Mouse (Mus musculus) midbrain, embryonic 14.5 days (tissue): ENCODE results near the gene Zbtb41. TPM values are rescaled to one million over a fixed set of nuclear protein-coding genes. Genes with fewer than 3 reads are reported as not detected.

ENCODE experiments used
- ATAC-seq: fragments of 200-750 bp; cut with Nextera tagmentation; 2 replicates; pipeline ENCODE4 v1.8.0; 2017; ENCODE audit warnings: moderate number of reproducible peaks, moderate library complexity; ENCODE audit not compliant: low FRiP score, low TSS enrichment
- DNase-seq: peaks from one replicate; pipeline ENCODE4 v3.0.0-alpha.2; 2015
- H3K27ac ChIP-seq: fragments of 300-500 bp; sonication (generic); replicated peaks from 2 replicates; pipeline ENCODE4 v1.5.1; 2014; ENCODE audit warnings: mild to moderate bottlenecking, low read depth, low read length, moderate library complexity
- H3K27me3 ChIP-seq: fragments of 300-500 bp; sonication (generic); 2 replicates; pipeline ENCODE4 v1.6.1; 2014; ENCODE audit warnings: low read length, control low read depth, mixed read lengths; ENCODE audit not compliant: control insufficient read depth, insufficient read depth
- H3K36me3 ChIP-seq: fragments of 300-500 bp; sonication (generic); 2 replicates; pipeline ENCODE4 v1.6.1; 2014; ENCODE audit warnings: low read length, control low read depth; ENCODE audit not compliant: control insufficient read depth, insufficient read depth
- H3K4me1 ChIP-seq: fragments of 300-500 bp; sonication (generic); 2 replicates; pipeline ENCODE4 v1.6.1; 2014; ENCODE audit warnings: mild to moderate bottlenecking, antibody characterized with exemption, low read length, control low read depth; ENCODE audit not compliant: control insufficient read depth, insufficient read depth
- H3K4me2 ChIP-seq: fragments of 300-500 bp; sonication (generic); 2 replicates; pipeline ENCODE4 v1.6.1; 2014; ENCODE audit warnings: mild to moderate bottlenecking, low read length, moderate library complexity
- H3K4me3 ChIP-seq: fragments of 300-500 bp; sonication (generic); replicated peaks from 2 replicates; pipeline ENCODE4 v1.5.1; 2014; ENCODE audit warnings: low read depth, low read length
- H3K9ac ChIP-seq: fragments of 300-500 bp; sonication (generic); replicated peaks from 2 replicates; pipeline ENCODE4 v1.6.1; 2014; ENCODE audit warnings: mild to moderate bottlenecking, low read length, moderate library complexity
- H3K9me3 ChIP-seq: fragments of 300-500 bp; sonication (generic); 2 replicates; pipeline ENCODE4 v1.6.1; 2016; ENCODE audit warnings: low read length, control low read depth, mixed read lengths; ENCODE audit not compliant: control insufficient read depth
- whole genome bisulfite sequencing: fragments of 180-500 bp; shearing (Covaris S2); extraction: QIAGEN DNeasy Blood & Tissue Kit; methylation state at CpG from one replicate; pipeline ENCODE4 v1.1.7; 2014; 5-methylcytosine and 5-hydroxymethylcytosine counted together
- polyA plus RNA-seq: library from polyadenylated mRNA; unstranded; fragments of >200 nt; fragmentation: Nextera tagmentation; extraction: Ambion mirVana; gene quantifications from 2 replicates; pipeline ENCODE4 v1.2.1, GENCODE M21; 2014

Gene Zbtb41
- 27.2 and 35.9 TPM in 2 replicates for polyA plus RNA-seq

DNA sequence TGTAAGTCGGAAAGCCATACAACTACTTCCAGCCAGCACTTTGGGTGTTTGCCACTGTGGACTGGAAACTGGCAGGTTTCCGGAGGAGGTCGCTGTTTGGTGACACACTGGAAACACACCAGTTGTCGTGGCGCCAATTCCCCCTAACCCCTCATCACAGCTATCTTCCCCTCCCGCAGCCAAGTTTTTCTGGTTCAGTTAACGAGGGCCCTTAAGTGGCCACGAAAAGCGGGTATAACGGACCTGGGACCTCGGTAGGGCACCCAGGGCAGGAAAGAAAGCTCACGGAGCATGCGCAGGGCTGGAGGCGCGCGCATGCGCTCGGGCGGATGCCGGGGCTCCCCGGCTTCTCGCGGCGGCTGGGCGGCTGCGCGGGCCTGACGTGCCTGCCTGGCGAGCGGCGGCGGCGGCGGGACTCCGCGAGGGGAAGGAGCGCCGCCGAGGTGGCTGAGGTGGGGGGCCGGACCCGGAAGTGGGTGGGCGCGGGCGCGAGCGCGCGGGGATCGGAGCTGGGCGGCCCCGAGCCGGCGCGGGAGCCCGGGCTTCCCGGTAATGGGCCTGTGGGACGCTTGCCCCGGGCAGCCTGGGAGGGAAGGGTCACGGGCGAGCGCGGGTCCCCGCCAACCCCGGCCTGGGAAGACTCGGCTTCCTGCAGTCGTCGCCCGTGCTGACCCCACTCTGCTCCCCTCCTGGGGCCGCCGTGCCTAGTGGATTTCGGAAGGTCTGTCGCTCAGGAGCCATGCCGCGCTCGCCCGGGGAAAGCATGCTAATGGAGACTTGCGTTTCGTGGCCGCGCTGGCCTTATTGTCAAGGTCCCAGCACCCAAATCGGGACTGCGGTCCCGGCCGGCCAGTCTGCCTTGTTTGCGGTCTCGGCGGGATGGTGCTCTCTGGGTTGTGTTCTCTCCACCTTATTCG lies at the start of gene Zbtb41:
Gene Zbtb41 (plus strand): TSS at position 414 of the 917 bp plus-strand sequence.
- Histone ChIP-seq H3K4me2 (peak within 1 kb of the TSS; percentile 71), H3K4me3 (peak within 1 kb of the TSS; percentile 85), H3K27ac (peak within 1 kb of the TSS; percentile 95), H3K9ac (peak within 1 kb of the TSS; percentile 89), H3K9me3 (no peaks in the 10 kb centered on the region), H3K36me3 (no peaks in the 10 kb centered on the region; the same call in 1 of the 2 replicates), H3K4me1 (peaks cover 35% of the 10 kb centered on the region), H3K27me3 (no peaks in the 10 kb centered on the region)
- 0% methylated on average over 73 of the region's 88 CpGs for WGBS
- peak; percentile 96 for DNase-seq
- ATAC-seq = peak; percentile 95

DNA sequence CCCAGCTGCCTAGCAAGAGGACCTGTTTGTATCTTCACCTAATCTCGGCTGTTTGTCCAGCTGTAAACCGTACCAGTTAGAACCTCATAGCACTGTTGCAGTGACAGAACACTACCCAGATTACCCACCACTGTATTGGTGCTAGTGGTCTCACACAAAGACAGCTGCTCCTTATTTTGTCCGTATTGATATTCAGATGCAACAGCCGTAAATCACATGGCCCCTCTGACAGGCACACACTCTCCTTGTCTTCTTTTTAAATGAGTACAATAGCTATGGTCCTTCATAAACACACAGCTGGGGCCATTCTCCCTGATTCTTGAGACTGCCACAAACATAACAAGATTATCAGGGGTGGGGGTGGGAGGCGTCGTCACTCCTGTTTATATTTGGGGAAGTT lies 46.2 kb upstream of the Zbtb41 start:
- Histone ChIP-seq H3K4me3 (peak overlapping the region; percentile 35), H3K4me2 (peak overlapping the region; percentile 49), H3K4me1 (peaks cover 11% of the 10 kb centered on the region), H3K9ac (peak overlapping the region; percentile 17; the same call in 1 of the 2 replicates), H3K36me3 (no peaks in the 10 kb centered on the region), H3K27me3 (no peaks in the 10 kb centered on the region), H3K27ac (peak overlapping the region; percentile 70), H3K9me3 (no peaks in the 10 kb centered on the region)
- DNase-seq (peak; percentile 35), ATAC-seq (peak; percentile 36; the same call in 1 of the 2 replicates)
- WGBS = 3% methylated on average over 6 of the region's 6 CpGs

- Histone ChIP-seq H3K36me3 (no peaks in the 10 kb centered on the region), H3K9ac (peak within 1 kb of the TSS; percentile 51; the same call in 1 of the 2 replicates), H3K9me3 (no peaks in the 10 kb centered on the region), H3K27ac (peak within 1 kb of the TSS; percentile 75), H3K4me3 (peak within 1 kb of the TSS; percentile 35), H3K4me2 (peak within 1 kb of the TSS; percentile 49), H3K4me1 (peaks cover 11% of the 10 kb centered on the region), H3K27me3 (no peaks in the 10 kb centered on the region)
- WGBS = 9% methylated on average over 5 of the region's 5 CpGs
- ATAC-seq (peak; percentile 73; the same call in 1 of the 2 replicates), DNase-seq (peak; percentile 82)
These were observed 45.3 kb upstream of the Zbtb41 start, which contains the start of gene Crb1 for GRCm38 (mm10) chr1:139376638-139377286. Gene Crb1 (minus strand): TSS chr1:139377100.

DNA sequence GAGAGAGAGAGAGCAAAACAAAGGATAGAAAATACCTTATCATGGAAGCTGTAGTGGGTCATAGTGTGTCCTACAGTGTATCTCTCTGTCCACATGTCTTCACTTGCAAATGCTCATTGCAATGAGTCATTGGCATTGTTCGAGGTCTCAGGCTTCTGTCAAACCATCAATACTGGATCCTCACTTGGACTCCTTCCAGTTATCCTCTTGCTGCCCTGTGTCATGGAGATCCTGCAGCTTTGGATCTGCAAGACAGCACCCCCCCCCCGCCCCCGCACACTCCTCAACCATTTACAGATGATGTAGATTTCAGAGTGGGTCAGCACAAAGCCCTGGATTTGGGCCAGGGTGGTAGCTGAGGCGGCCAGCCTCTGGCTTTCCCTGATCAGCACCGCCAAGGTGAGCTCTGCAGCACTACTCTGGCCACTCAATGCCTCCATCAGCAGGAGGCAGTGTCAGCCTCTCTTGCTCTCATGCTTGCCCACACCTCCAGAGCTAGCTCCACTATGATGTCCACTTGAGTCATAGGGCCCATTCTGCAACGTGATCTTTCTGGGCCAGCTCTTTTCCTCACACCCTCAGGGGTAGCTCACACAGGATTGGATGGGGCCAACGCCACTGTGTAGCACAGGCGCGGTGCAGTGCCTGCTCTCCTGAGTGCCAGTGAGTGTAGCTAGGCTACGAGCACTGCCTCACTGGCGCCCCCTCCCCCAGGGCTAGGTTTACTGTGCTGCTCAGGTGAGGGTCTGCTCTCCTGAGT lies 43.0 kb upstream of the Zbtb41 start:
- no peak overlapping the region for H3K4me2 ChIP-seq
- DNase-seq (no peak), ATAC-seq (peak; percentile 57)
- H3K4me3 ChIP-seq = no peak overlapping the region
- WGBS = 34% methylated on average over 11 of the region's 11 CpGs
- H3K36me3 ChIP-seq = no peaks in the 10 kb centered on the region
- no peaks in the 10 kb centered on the region for H3K9me3 ChIP-seq
- H3K9ac ChIP-seq = no peak overlapping the region
- peaks cover 11% of the 10 kb centered on the region for H3K4me1 ChIP-seq
- H3K27ac ChIP-seq = no peak overlapping the region
- H3K27me3 ChIP-seq = no peaks in the 10 kb centered on the region

DNA sequence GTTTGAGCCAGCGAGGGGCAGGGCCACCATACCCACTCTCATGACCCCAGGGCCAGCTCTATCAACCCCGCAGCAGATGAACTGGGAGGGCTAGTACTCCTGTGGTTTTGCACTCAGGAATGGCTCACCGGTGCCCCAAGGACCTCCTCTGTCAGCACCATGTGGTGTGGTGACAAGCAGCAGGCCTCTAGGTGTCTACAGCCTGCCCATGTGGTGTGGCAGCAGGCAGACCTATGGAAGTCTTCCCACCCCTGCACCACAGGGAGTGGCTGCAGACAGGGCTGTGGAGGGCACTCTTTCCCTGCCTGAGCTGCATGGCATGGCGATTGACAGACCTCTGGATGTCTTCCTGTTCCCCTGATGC lies 42.5 kb upstream of the Zbtb41 start:
- H3K27me3 ChIP-seq = no peaks in the 10 kb centered on the region
- no peaks in the 10 kb centered on the region for H3K36me3 ChIP-seq
- ATAC-seq (peak; percentile 18; the same call in 1 of the 2 replicates), DNase-seq (no peak)
- H3K4me3 ChIP-seq = no peak overlapping the region
- no peaks in the 10 kb centered on the region for H3K9me3 ChIP-seq
- no peak overlapping the region for H3K27ac ChIP-seq
- H3K4me1 ChIP-seq = peaks cover 11% of the 10 kb centered on the region
- H3K4me2 ChIP-seq = no peak overlapping the region
- 26% methylated on average over 4 of the region's 4 CpGs for WGBS
- H3K9ac ChIP-seq = no peak overlapping the region

DNA sequence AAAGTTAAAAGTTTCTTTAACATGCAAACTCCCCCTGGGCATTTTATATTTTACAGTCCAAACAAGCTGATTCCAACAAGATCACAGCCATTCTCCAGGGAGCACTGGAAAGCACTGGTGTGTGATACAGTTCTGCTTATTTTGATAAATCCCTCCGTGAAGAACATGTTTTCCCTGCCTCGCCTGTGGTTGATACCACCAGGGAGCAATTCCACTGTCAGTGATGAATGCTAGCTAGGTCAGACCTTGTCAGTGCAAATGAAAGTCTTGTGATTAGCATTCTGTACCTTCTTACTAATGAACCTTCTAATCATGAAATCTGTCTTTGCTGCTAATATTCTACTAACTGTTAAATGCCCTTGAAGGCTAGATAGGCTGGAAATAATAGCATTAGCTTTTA lies 30.3 kb upstream of the Zbtb41 start:
- no peak overlapping the region for H3K27ac ChIP-seq
- H3K27me3 ChIP-seq = no peaks in the 10 kb centered on the region
- ATAC-seq (no peak), DNase-seq (peak; percentile 42)
- H3K4me1 ChIP-seq = no peaks in the 10 kb centered on the region
- no peaks in the 10 kb centered on the region for H3K9me3 ChIP-seq
- 23% methylated on average over 2 of the region's 2 CpGs for WGBS
- no peak overlapping the region for H3K9ac ChIP-seq
- H3K4me2 ChIP-seq = no peak overlapping the region
- H3K36me3 ChIP-seq = no peaks in the 10 kb centered on the region
- no peak overlapping the region for H3K4me3 ChIP-seq

DNA sequence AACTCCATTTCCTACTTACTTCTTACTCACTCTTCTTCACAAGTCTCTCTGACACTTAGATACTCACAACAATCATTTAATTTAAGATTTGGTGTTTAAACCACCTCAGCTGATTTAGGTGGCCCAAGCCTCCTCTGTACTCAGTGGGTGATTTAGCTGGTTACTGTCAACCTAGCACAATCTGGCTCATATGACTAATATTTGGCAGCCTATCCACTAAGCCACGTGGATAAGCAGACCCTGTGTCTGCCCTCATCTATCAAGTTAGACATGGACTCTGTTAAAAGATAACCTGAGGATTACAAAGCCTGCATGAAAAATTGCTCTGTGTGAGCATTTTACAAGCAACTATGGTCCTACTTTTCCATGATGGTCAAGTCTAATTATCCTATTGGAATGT lies 25.5 kb upstream of the Zbtb41 start:
- ATAC-seq = no peak

GRCm38 (mm10) chr1:139405766-139406165 lies 16.3 kb upstream of the Zbtb41 start:
- Histone ChIP-seq H3K9me3 (no peaks in the 10 kb centered on the region), H3K9ac (no peak overlapping the region), H3K4me2 (no peak overlapping the region), H3K4me3 (no peak overlapping the region), H3K36me3 (no peaks in the 10 kb centered on the region), H3K27me3 (no peaks in the 10 kb centered on the region), H3K27ac (no peak overlapping the region), H3K4me1 (no peaks in the 10 kb centered on the region)
- ATAC-seq (no peak), DNase-seq (peak; percentile 64)

More for the DNA sequence above, 25.5 kb upstream of the Zbtb41 start:
- Histone ChIP-seq H3K27ac (no peak overlapping the region), H3K4me2 (no peak overlapping the region), H3K36me3 (no peaks in the 10 kb centered on the region), H3K4me3 (no peak overlapping the region), H3K9me3 (no peaks in the 10 kb centered on the region), H3K27me3 (no peaks in the 10 kb centered on the region), H3K4me1 (no peaks in the 10 kb centered on the region), H3K9ac (no peak overlapping the region)
- WGBS = 64% methylated on average over 1 of the region's 1 CpGs
- DNase-seq = no peak
